Mouse (Mus musculus): ENCODE data around the gene Myl12a. TPM values are rescaled to one million over a fixed set of nuclear protein-coding genes. Genes with fewer than 3 reads are reported as not detected.
A peak's percentile ranks its signal among the peaks of the same experiment; 100 is the strongest.

Myl12a gene
- polyA plus RNA-seq, 1 experiment from 2014 or later, result 556 TPM

DNA sequence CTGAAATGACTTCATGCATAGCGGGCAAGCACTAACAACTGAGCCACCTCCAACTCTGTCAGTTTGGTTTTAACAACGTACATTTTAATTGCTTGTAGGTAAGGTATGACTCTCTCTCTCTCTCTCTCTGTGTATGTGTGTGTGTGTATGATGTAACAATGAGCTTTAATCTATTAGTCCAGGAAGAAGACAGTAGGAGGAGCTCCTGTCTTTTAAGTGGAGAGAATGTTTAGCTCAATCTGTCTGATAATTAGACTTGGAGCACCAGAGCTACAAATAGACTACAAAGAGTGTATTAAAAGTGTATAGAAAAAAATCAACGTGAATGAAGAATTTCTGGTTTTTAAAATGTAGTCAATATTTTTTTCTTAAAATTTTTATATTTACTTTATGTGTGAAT lies 6.0 kb upstream of the Myl12a start:
- ATAC-seq, result no peak
- Histone ChIP-seq H3K9ac (no peak overlapping the region), H3K27ac (no peak overlapping the region), H3K27me3 (replicated peaks) (no peaks in the 10 kb centered on the region), H3K4me2 (replicated peaks) (no peak overlapping the region), H3K4me1 (replicated peaks) (no peaks in the 10 kb centered on the region), H3K9me3 (no peaks in the 10 kb centered on the region), H3K4me3 (replicated peaks) (no peak overlapping the region), H3K36me3 (no peaks in the 10 kb centered on the region)
- WGBS, result 73% methylated on average over 3 of the region's 3 CpGs

DNA sequence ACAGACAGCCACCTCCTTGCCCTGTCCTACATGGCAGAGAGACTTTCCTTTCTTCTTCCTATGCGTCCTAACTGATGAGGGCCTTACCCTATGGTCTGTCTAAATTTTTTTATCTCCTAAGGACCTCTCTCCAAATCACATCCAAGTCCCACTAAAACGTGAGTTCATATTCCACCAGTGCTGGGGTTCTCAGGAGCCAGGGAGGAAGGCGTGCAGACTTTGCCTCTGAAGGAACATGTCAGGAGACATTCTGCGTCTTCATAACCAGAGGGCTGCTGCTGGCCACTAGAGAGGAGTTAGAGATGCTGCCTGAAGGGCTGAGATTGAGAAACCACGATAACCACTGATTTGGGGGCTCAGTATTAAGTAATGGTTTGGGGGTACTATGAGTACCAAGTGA lies 4.3 kb upstream of the Myl12a start:
- H3K27me3 ChIP-seq (replicated peaks), result no peaks in the 10 kb centered on the region
- no peak for ATAC-seq
- no peak overlapping the region for H3K9ac ChIP-seq
- H3K4me3 ChIP-seq (replicated peaks), result no peak overlapping the region
- no peaks in the 10 kb centered on the region for H3K9me3 ChIP-seq
- H3K4me2 ChIP-seq (replicated peaks), result no peak overlapping the region
- WGBS, result 88% methylated on average over 5 of the region's 5 CpGs
- H3K36me3 ChIP-seq, result no peaks in the 10 kb centered on the region
- no peak overlapping the region for H3K27ac ChIP-seq
- H3K4me1 ChIP-seq (replicated peaks), result peaks cover 7% of the 10 kb centered on the region; the same call in 1 of the 2 replicates

DNA sequence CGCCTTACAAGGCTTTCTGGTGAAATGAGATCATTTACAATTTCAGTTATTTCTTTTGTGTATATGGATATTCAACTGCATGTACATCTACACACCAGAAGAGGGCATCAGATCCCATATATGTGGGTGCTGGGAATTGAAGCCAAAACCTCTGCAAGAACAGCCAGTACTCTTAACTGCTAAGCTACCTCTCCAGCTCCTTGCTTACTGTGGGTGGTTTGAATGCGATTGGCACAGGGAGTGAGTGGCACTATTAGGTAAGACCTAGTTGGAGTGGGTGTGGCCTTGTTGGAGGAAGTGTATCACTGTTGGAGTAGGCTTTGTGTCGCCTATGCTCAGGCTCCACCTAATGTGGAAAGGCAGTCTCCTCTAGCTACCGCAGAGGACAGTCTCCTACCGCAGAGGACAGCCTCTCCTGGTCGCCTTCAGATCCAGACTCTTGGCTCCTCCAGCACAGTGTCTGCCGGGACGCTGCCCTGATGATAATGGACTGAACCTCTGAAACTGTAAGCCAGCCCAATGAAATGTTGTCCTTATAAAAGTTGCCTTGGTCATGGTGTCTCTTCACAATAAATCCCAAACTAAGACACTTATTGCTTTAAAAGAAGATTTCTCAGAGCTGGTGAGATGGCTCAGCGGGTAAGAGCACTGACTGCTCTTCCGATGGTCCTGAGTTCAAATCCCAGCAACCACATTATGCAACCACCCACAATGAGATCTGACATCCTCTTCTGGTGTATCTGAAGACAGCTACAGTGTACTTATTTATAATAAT lies 1.7 kb upstream of the Myl12a start:
- no peak overlapping the region for H3K4me2 ChIP-seq (replicated peaks)
- H3K4me1 ChIP-seq (replicated peaks), result peaks cover 12% of the 10 kb centered on the region
- H3K36me3 ChIP-seq, result no peaks in the 10 kb centered on the region
- no peak for ATAC-seq
- WGBS, result 91% methylated on average over 10 of the region's 10 CpGs
- H3K27me3 ChIP-seq (replicated peaks), result no peaks in the 10 kb centered on the region
- H3K9me3 ChIP-seq, result no peaks in the 10 kb centered on the region
- H3K9ac ChIP-seq, result no peak overlapping the region
- H3K27ac ChIP-seq, result no peak overlapping the region
- H3K4me3 ChIP-seq (replicated peaks), result no peak overlapping the region

DNA sequence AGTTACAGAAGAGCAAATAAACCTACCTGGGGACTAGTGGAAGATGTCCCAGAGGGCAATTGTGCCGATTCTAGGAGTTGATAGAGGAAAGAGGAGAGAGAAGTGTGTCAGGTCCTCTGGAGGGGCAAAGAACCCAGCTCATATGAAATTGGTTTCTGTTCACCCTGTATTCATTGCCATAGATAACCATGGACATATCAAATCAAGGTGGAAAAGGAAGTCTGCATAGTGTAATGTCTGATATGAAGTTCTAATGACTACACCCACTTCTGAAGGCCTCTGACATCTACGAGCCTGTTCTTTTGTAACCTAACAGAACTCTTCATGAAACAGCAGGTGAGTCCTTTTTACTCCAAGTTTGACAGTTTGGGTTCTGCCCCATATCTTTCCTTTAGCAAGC lies 1.0 kb upstream of the Myl12a start:
- Histone ChIP-seq H3K9ac (no peak overlapping the region), H3K27me3 (replicated peaks) (no peaks in the 10 kb centered on the region), H3K4me3 (replicated peaks) (no peak overlapping the region), H3K9me3 (no peaks in the 10 kb centered on the region), H3K36me3 (no peaks in the 10 kb centered on the region), H3K4me2 (replicated peaks) (no peak overlapping the region), H3K27ac (peak overlapping the region; percentile 100; the same call in 1 of the 2 replicates), H3K4me1 (replicated peaks) (peaks cover 12% of the 10 kb centered on the region)
- WGBS, result 73% methylated on average over 2 of the region's 2 CpGs
- no peak for ATAC-seq

DNA sequence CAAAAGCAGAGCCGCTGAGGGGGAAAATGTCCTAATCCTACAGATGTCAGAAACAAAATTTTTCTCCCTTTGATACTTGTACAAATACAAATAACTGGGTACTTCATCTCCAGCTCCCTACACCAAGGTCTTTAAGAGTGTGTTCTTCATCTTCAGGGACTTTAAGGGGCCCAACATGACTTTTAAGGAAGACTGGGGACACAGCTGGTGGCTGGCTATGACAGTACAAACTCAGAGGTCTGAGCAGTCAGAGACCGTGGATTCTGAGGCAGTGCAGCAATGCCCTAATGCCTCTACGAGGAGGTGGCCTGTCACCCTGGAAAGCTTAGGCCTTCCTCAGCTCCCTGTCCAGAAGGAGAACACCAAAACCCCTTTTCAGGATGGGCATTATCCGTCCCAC lies 434 bp upstream of the Myl12a start:
- WGBS, result 46% methylated on average over 4 of the region's 4 CpGs
- Histone ChIP-seq H3K4me3 (replicated peaks) (no peak overlapping the region), H3K9ac (no peak overlapping the region)

DNA sequence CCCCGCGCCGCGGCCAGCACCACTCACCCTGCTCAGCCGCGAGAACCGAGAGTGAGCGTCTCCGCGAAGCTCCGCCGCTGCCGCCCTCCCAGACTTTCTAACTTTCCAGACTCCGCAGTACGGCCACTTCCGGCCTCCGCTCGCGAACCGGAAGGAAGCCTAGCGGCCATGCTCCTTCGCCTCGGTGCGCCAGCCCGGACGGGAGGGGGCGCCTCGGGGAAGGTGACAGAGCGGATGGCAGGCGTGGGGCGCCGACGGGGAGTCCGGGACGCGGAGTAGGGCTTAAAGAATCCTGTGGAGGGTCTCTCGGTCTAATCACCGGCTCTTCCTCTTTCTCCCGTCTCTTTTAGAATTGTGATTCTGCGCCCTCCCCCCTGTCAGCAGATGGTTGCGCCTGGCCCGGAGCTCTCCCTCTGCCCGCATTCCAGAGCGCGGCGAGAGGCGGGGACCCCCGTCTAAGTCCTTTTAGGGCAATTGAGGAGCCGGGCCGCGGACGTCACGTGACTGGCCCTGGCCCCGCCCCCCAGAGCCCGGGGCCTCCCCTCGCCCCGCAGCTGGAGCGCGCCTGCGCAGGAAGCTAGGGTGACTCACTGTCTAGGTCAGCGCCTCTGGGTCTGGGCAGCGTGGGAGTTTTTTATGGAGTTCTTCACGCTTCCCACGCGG lies 466 bp downstream of the Myl12a start, which contains the start of gene Myom1:
Gene Myom1, plus strand, starts transcription at position 553 of the 663 bp plus-strand sequence.
- no peaks in the 10 kb centered on the region for H3K27me3 ChIP-seq (replicated peaks)
- ATAC-seq, result peak; percentile 95
- peak within 1 kb of the TSS; percentile 60 for H3K4me2 ChIP-seq (replicated peaks)
- peaks cover 18% of the 10 kb centered on the region for H3K4me1 ChIP-seq (replicated peaks)
- whole genome bisulfite sequencing, result under 1% methylated on average over 63 of the region's 65 CpGs
- no peaks in the 10 kb centered on the region for H3K9me3 ChIP-seq
- peak within 1 kb of the TSS; percentile 91 for H3K4me3 ChIP-seq (replicated peaks)
- no peaks in the 10 kb centered on the region for H3K36me3 ChIP-seq
- H3K27ac ChIP-seq, result peak within 1 kb of the TSS; percentile 100
- H3K9ac ChIP-seq, result peak within 1 kb of the TSS; percentile 98

More for the DNA sequence above, 434 bp upstream of the Myl12a start:
- Histone ChIP-seq H3K4me1 (replicated peaks) (peaks cover 15% of the 10 kb centered on the region), H3K27me3 (replicated peaks) (no peaks in the 10 kb centered on the region), H3K9me3 (no peaks in the 10 kb centered on the region), H3K4me2 (replicated peaks) (peak overlapping the region; percentile 60), H3K36me3 (no peaks in the 10 kb centered on the region), H3K27ac (peak overlapping the region; percentile 100)
- ATAC-seq, result no peak

DNA sequence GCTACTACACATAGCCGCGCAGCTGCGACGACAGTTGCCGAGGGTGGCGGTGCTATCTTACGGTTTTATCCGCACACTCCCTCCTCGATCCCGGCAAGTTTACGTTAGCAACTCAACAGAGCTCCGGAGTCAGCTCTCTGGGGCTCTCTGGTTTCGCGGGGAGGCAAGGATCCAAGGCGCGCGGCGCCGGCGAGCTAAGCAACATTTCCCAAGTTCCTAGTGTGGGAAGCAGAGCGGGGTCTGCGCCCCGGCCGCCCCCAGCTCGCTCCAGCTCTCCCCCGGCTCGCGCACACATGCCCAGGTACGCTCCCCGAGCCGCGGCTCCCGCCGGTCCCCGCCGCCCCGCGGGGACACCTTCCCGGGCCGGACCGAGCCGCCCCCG lies 988 bp downstream of the Myl12a start:
- under 1% methylated on average over 35 of the region's 43 CpGs for WGBS

DNA sequence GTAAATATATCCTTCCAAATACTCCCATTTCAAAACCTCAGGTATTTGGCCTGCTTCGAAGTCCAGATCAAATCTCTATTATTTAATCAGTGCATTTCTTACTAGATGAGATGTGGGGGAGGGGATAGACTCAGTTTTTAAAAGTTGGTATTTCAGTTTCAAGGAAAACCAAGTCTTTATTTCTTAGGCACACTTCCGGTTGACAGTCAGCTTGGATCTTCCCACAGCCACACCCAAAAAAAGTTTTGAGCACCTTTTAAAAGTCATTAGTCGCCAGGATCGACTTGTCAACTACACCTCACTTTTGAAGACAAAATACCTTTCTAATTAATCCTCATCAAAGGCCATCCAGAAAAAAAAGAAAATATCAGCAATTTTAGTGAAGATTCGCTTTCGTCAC lies 1.6 kb downstream of the Myl12a start:
- WGBS, result 6% methylated on average over 6 of the region's 6 CpGs

More for the DNA sequence above, 988 bp downstream of the Myl12a start:
- Histone ChIP-seq H3K27ac (peak overlapping the region; percentile 100), H3K4me2 (replicated peaks) (peak overlapping the region; percentile 60), H3K9ac (peak overlapping the region; percentile 98), H3K4me1 (replicated peaks) (peaks cover 18% of the 10 kb centered on the region), H3K36me3 (no peaks in the 10 kb centered on the region), H3K27me3 (replicated peaks) (no peaks in the 10 kb centered on the region), H3K4me3 (replicated peaks) (peak overlapping the region; percentile 91), H3K9me3 (no peaks in the 10 kb centered on the region)
- ATAC-seq, result peak; percentile 73

DNA sequence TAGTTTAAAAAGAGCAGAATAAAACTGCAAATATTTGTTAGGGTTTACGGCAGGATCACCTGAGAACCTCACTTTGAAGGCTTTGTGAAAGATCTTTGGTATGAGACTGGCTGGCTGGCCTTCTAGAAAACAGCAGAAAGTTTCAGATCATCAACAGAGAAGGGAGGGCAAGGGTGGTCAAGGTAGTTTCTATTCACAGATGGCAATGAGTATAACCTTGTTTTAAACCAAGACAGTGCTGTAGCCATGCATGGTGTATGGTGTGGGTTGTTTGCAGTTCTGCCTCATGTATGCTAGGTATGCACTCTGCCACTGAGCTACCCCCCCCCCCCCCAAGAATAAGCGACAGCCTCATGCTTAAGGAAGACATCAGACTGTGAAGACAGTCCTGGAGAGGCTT lies 2.4 kb downstream of the Myl12a start:
- WGBS, result 30% methylated on average over 2 of the region's 2 CpGs
- H3K4me1 ChIP-seq (replicated peaks), result peaks cover 20% of the 10 kb centered on the region
- no peak for ATAC-seq
- no peaks in the 10 kb centered on the region for H3K27me3 ChIP-seq (replicated peaks)
- 0 out of 2 replicates have a peak, but pooled peaks cover 8% of the 10 kb centered on the region for H3K36me3 ChIP-seq
- no peak overlapping the region for H3K27ac ChIP-seq
- no peaks in the 10 kb centered on the region for H3K9me3 ChIP-seq
- no peak overlapping the region for H3K9ac ChIP-seq
- H3K4me2 ChIP-seq (replicated peaks), result peak overlapping the region; percentile 60
- H3K4me3 ChIP-seq (replicated peaks), result 0 out of 2 replicates have a peak overlapping the region, but pooled peaks have one; percentile 11

More for the DNA sequence above, 1.6 kb downstream of the Myl12a start:
- Histone ChIP-seq H3K27me3 (replicated peaks) (no peaks in the 10 kb centered on the region), H3K9me3 (no peaks in the 10 kb centered on the region), H3K4me1 (replicated peaks) (peaks cover 18% of the 10 kb centered on the region), H3K36me3 (0 out of 2 replicates have a peak, but pooled peaks cover 4% of the 10 kb centered on the region), H3K27ac (peak overlapping the region; percentile 100; the same call in 1 of the 2 replicates), H3K4me3 (replicated peaks) (peak overlapping the region; percentile 91), H3K9ac (peak overlapping the region; percentile 98), H3K4me2 (replicated peaks) (peak overlapping the region; percentile 60)
- no peak for ATAC-seq

DNA sequence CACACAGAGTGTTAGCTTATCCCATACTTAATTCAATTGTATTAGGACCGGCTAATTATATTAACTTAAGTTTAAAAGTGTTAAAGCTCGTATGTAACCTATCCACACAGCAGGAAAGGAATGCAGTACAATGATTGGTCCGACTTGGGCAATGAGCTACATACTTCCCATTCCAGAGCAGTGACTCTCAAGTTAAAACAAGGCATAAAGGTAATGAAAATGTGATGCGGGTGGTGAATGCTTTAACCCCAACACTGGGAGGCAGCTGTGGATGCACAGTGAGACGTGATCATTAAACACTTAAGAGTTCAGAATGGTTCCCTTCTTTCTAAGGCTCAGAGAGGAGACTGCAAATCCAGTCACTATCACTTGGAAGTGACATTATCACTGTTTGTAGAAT lies 3.5 kb downstream of the Myl12a start:
- Histone ChIP-seq H3K4me3 (replicated peaks) (no peak overlapping the region), H3K9me3 (no peaks in the 10 kb centered on the region), H3K4me2 (replicated peaks) (no peak overlapping the region), H3K4me1 (replicated peaks) (peaks cover 26% of the 10 kb centered on the region), H3K36me3 (peaks cover 11% of the 10 kb centered on the region; the same call in 1 of the 2 replicates), H3K27me3 (replicated peaks) (no peaks in the 10 kb centered on the region), H3K9ac (no peak overlapping the region), H3K27ac (no peak overlapping the region)
- WGBS, result 42% methylated on average over 5 of the region's 5 CpGs
- ATAC-seq, result no peak

DNA sequence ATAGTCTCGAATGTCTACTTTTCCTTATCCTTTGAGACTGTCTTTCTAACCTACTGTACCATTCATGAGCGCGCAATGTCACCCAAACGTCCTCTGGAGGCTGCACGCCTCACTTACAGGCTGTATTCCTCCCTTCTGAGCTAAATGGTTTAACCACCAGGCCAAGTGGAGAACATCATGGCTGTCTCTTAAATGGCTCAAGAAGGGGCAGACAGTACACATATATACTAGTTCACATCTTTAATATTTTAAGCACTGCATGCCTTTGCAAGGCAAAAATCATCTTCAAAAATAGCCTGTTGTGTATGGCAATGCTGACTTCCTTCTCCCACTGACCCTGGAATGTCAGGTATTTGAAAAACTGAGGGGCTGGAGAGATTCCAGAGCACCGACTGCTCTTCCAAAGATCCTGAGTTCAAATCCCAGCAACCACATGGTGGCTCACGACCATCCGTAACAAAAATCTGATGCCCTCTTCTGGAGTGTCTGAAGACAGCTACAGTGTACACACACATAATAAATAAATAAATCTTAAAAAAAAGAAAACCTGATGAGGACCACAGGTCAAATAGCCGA lies 4.2 kb downstream of the Myl12a start:
- Histone ChIP-seq H3K4me1 (replicated peaks) (peaks cover 28% of the 10 kb centered on the region), H3K27me3 (replicated peaks) (no peaks in the 10 kb centered on the region), H3K9me3 (no peaks in the 10 kb centered on the region), H3K27ac (no peak overlapping the region), H3K4me3 (replicated peaks) (no peak overlapping the region), H3K9ac (no peak overlapping the region), H3K4me2 (replicated peaks) (no peak overlapping the region), H3K36me3 (peaks cover 11% of the 10 kb centered on the region; the same call in 1 of the 2 replicates)
- 76% methylated on average over 9 of the region's 9 CpGs for WGBS
- no peak for ATAC-seq

DNA sequence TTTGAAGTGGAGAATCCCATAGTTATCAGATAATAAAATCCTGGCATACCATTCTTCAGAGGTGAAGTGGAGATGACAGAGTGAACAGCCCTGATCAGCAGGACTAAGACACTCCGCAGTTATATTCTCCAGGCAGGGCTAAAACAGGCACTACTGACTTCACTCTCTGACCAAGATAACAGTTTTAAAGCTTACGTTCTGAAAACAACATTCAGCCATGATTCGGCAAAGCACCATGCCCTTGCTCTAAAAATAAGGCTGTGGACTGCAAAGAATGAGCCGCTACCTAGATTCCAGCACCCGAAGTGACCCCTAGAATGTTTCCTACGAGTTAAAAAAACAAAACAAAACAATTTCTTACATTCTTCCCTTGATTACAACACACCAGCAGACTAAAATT lies 4.8 kb downstream of the Myl12a start:
- Histone ChIP-seq H3K4me1 (replicated peaks) (peaks cover 24% of the 10 kb centered on the region), H3K4me3 (replicated peaks) (no peak overlapping the region), H3K27ac (no peak overlapping the region), H3K36me3 (peaks cover 11% of the 10 kb centered on the region; the same call in 1 of the 2 replicates), H3K4me2 (replicated peaks) (no peak overlapping the region), H3K9ac (no peak overlapping the region), H3K9me3 (no peaks in the 10 kb centered on the region), H3K27me3 (replicated peaks) (no peaks in the 10 kb centered on the region)
- ATAC-seq, result no peak
- WGBS, result 67% methylated on average over 6 of the region's 6 CpGs
